ENCODE assay signal across 13 mouse cellular contexts in the genomic region with DNA sequence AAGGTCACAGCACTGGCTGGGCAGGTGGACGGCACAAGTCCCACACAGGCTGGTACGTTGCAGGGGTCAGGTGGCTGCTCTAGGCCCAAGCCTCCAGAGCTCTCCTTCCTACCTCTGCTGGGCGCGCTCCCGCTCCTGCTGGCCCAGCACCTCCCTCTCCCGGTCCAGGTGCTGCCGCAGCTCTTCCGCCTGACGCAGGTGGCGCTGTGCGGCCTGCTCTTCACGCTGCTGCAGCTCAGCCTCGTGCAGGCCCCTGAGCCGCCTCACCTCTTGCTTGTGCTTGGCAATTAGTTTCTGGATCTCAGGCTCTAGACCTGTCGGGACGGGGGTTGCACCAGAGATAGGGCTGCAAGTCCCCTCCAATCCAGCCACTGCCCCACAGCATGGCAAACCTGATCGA. TPM values are rescaled to one million over a fixed set of nuclear protein-coding genes. Genes with fewer than 3 reads are reported as not detected.
DNase-seq lines count a peak whose midpoint lies in the region; ATAC-seq and TF ChIP-seq lines count a peak whose summit lies in the region.
"Had no signal": no experiment of that assay in that cellular context is flagged by ENCODE, and none has a peak within 500 bp of the region (broad histone marks: within the 10 kb centered on the region; RNA-seq: fewer than 3 reads in every experiment).

No protein-coding gene starts in this region.

- H3K9me3 ChIP-seq in liver, postnatal 0 days (ENCODE audit: low read length) = no peaks in the 10 kb centered on the region
- no peaks in the 10 kb centered on the region for H3K9me3 ChIP-seq in liver, embryonic 11.5 days (ENCODE audit: control insufficient read depth, low read length)
- H3K9me3 ChIP-seq in intestine, embryonic 16.5 days (ENCODE audit: control insufficient read depth, low read length) = no peaks in the 10 kb centered on the region

- H3K4me2 ChIP-seq in liver, postnatal 0 days (ENCODE audit: low read depth, low read length) = no peak overlapping the region
- no peak overlapping the region for H3K4me2 ChIP-seq in liver, embryonic 11.5 days
- H3K4me2 ChIP-seq in intestine, embryonic 16.5 days (ENCODE audit: low read depth, low read length) = no peak overlapping the region

- H3K27ac ChIP-seq in liver, postnatal 0 days (ENCODE audit: low read depth) = no peak overlapping the region
- H3K27ac ChIP-seq in liver, embryonic 11.5 days (ENCODE audit: low read depth, low read length) = no peak overlapping the region
- no peak overlapping the region for H3K27ac ChIP-seq in intestine, embryonic 16.5 days (ENCODE audit: low read length)

- no peaks in the 10 kb centered on the region for H3K27me3 ChIP-seq in liver, postnatal 0 days (ENCODE audit: insufficient read depth, low read length)
- H3K27me3 ChIP-seq in liver, embryonic 11.5 days (replicated peaks; ENCODE audit: control insufficient read depth, insufficient read depth, low read length) = no peaks in the 10 kb centered on the region
- no peaks in the 10 kb centered on the region for H3K27me3 ChIP-seq in intestine, embryonic 16.5 days (replicated peaks; ENCODE audit: control insufficient read depth, insufficient read depth, low read length)

- peak; percentile 21; the same call in 1 of the 2 replicates for TF ChIP-seq CTCF in liver, postnatal 0 days (IDR thresholded peaks at IDR 0.05; ENCODE audit: low read depth)

- no peak overlapping the region for H3K4me3 ChIP-seq in liver, postnatal 0 days (ENCODE audit: low read depth, low read length)
- H3K4me3 ChIP-seq in liver, embryonic 11.5 days (ENCODE audit: low read depth, low read length) = no peak overlapping the region
- H3K4me3 ChIP-seq in intestine, embryonic 16.5 days (ENCODE audit: low read length) = no peak overlapping the region

- DNase-seq in embryo, embryonic 11 days = peak; percentile 45
- DNase-seq in embryo, embryonic 9.5 days (ENCODE audit: extremely low spot score) = no peak
- DNase-seq in liver, postnatal 0 days = no peak
- DNase-seq in liver, embryonic 11.5 days (ENCODE audit: low spot score) = no peak
- peak; percentile 57 for DNase-seq in WW6 (ENCODE audit: low read depth, low spot score)
- DNase-seq in gastrocnemius, postnatal 10 days = no peak
- DNase-seq in thymus, postnatal 4 days = no peak
- DNase-seq: adrenal gland, postnatal 10 days; heart, postnatal 10 days; kidney, postnatal 36 days; lung, postnatal 4 days had no signal

- 77% methylated on average over 17 of the region's 17 CpGs for WGBS in liver, postnatal 0 days (ENCODE audit: insufficient replicate concordance)
- WGBS in liver, embryonic 11.5 days = 74% methylated on average over 17 of the region's 17 CpGs
- 66% methylated on average over 17 of the region's 17 CpGs for WGBS in intestine, embryonic 16.5 days

- ATAC-seq in liver, postnatal 0 days = no peak
- no peak for ATAC-seq in liver, embryonic 11.5 days (replicated peaks; ENCODE audit: low FRiP score)
- peak; percentile 46; the same call in 1 of the 2 replicates for ATAC-seq in intestine, embryonic 16.5 days
- ATAC-seq: inflammation-experienced regulatory T-cells, adult 6 months had no signal

- no peak overlapping the region for H3K9ac ChIP-seq in liver, postnatal 0 days (replicated peaks)
- no peak overlapping the region for H3K9ac ChIP-seq in liver, embryonic 11.5 days (ENCODE audit: low read depth, low read length)
- H3K9ac ChIP-seq in intestine, embryonic 16.5 days (ENCODE audit: low read depth, low read length) = no peak overlapping the region

- peaks cover 7% of the 10 kb centered on the region; the same call in 1 of the 2 replicates for H3K36me3 ChIP-seq in liver, postnatal 0 days (replicated peaks; ENCODE audit: insufficient read depth, low read length)
- H3K36me3 ChIP-seq in liver, embryonic 11.5 days (ENCODE audit: control insufficient read depth, insufficient read depth, low read length) = peaks cover 19% of the 10 kb centered on the region
- H3K36me3 ChIP-seq in intestine, embryonic 16.5 days (ENCODE audit: control insufficient read depth, insufficient read depth, low read length) = peaks cover 20% of the 10 kb centered on the region

- TF ChIP-seq EP300 in liver, postnatal 0 days (IDR thresholded peaks at IDR 0.05; ENCODE audit: low read depth) = no peak

- H3K4me1 ChIP-seq in liver, postnatal 0 days (ENCODE audit: insufficient read depth) = peaks cover 13% of the 10 kb centered on the region
- H3K4me1 ChIP-seq in liver, embryonic 11.5 days (replicated peaks; ENCODE audit: control insufficient read depth, insufficient read depth, low read length) = no peaks in the 10 kb centered on the region
- H3K4me1 ChIP-seq in intestine, embryonic 16.5 days (ENCODE audit: control insufficient read depth, insufficient read depth, low read length) = 0 out of 2 replicates have a peak, but pooled peaks cover 5% of the 10 kb centered on the region

RNA-seq across cellular contexts. Expression of gene Cep131, which starts 18.8 kb away (rescaled TPM):
- 3.1 and 3.9 TPM in 2 replicates for polyA plus RNA-seq in liver, postnatal 0 days (2015; fragmentation: Nextera tagmentation; extraction: Ambion mirVana)
- polyA plus RNA-seq in liver, embryonic 11.5 days (2014; fragmentation: Nextera tagmentation; extraction: Ambion mirVana) = 17.4 and 19.2 TPM in 2 replicates
- 12.0 and 12.2 TPM in 2 replicates for polyA plus RNA-seq in intestine, embryonic 16.5 days (2015; fragmentation: Nextera tagmentation; extraction: Ambion mirVana)
- 10 to 100 TPM in 1 of 2 experiments, 1 to 10 TPM in 1; 9.9 to 11.4 TPM for total RNA-seq in gastrocnemius, postnatal 10 days (2021)

RNA-seq across cellular contexts. Expression of gene Aatk, which starts 20.9 kb away (rescaled TPM):
- polyA plus RNA-seq in liver, postnatal 0 days (2015; fragmentation: Nextera tagmentation; extraction: Ambion mirVana) = 0.72 and 0.89 TPM in 2 replicates
- polyA plus RNA-seq in liver, embryonic 11.5 days (2014; fragmentation: Nextera tagmentation; extraction: Ambion mirVana) = 0.74 and 0.86 TPM in 2 replicates
- 1.7 and 2.3 TPM in 2 replicates for polyA plus RNA-seq in intestine, embryonic 16.5 days (2015; fragmentation: Nextera tagmentation; extraction: Ambion mirVana)
- total RNA-seq in gastrocnemius, postnatal 10 days (2021) = 10 to 100 TPM; 18.5 to 20.5 TPM
- polyA plus RNA-seq: inflammation-experienced regulatory T-cells, adult 6 months had no signal

RNA-seq across cellular contexts. Expression of gene Tepsin, which starts 30.7 kb away (rescaled TPM):
- polyA plus RNA-seq in liver, postnatal 0 days (2015; fragmentation: Nextera tagmentation; extraction: Ambion mirVana) = 3.8 and 4.2 TPM in 2 replicates
- polyA plus RNA-seq in liver, embryonic 11.5 days (2014; fragmentation: Nextera tagmentation; extraction: Ambion mirVana) = 16.4 and 19.5 TPM in 2 replicates
- 21.1 and 22.5 TPM in 2 replicates for polyA plus RNA-seq in intestine, embryonic 16.5 days (2015; fragmentation: Nextera tagmentation; extraction: Ambion mirVana)
- total RNA-seq in gastrocnemius, postnatal 10 days (2021) = 1 to 10 TPM; 5.2 to 6.3 TPM

RNA-seq across cellular contexts. Expression of gene Ndufaf8, which starts 30.9 kb away (rescaled TPM):
- polyA plus RNA-seq in liver, postnatal 0 days (2015; fragmentation: Nextera tagmentation; extraction: Ambion mirVana) = 63.4 and 65.4 TPM in 2 replicates
- 87.5 and 102 TPM in 2 replicates for polyA plus RNA-seq in liver, embryonic 11.5 days (2014; fragmentation: Nextera tagmentation; extraction: Ambion mirVana)
- polyA plus RNA-seq in intestine, embryonic 16.5 days (2015; fragmentation: Nextera tagmentation; extraction: Ambion mirVana) = 113 and 119 TPM in 2 replicates
- total RNA-seq in gastrocnemius, postnatal 10 days (2021) = 10 to 100 TPM; 40.9 to 44.2 TPM

Comparison
In these comparisons a context has a peak if more than half of its experiments do, and no peak if none do; other contexts are left out.
1. DNase-seq: peak in embryo, embryonic 11 days (single experiment) and WW6 (single experiment); none in embryo, embryonic 9.5 days (single experiment), liver, postnatal 0 days (single experiment), liver, embryonic 11.5 days (single experiment), gastrocnemius, postnatal 10 days (single experiment) and thymus, postnatal 4 days (single experiment).